Mouse (Mus musculus): Measurements from ENCODE around the gene Clp1. TPM values are rescaled to one million over a fixed set of nuclear protein-coding genes. Genes with fewer than 3 reads are reported as not detected.

The Clp1 gene
- total RNA-seq, 2 experiments from 2014 or later: 6.6 to 10.5 TPM

DNA sequence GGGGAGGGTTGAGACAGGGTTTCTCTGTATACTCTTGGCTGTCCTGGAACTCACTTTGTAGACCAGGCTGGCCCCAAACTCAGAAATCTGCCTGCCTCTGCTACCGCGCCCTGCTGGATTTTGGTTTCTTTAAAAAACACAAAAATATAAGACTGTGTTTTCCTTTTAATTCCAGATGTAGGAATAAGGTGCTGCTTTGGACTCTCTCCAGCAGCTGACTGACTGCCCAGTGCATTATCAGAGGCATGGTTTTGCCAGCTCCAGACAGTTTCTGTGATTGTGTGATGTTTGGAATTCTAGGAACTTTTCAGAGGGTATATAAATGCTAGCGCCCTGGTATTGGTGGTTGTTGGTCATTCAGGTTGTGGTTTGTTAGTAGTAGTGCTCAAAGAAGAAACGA, 9.8 kb downstream of the Clp1 start:
- intact Hi-C loops (cut with DNase I): loop anchor here (5.0 kb wide), 1 partner anchor 80 kb away; the partner anchor contains the start of gene Ube2l6

GRCm38 (mm10) chr2:84716423-84717355, 10.5 kb downstream of the Clp1 start:
- no peak for DNase-seq (ENCODE audit: low spot score in 2 of 2)
- intact Hi-C loops (cut with DNase I): loop anchor here (5.0 kb wide), 1 partner anchor 81 kb away; the partner anchor contains the start of gene Ube2l6

More for the DNA sequence above, 9.8 kb downstream of the Clp1 start:
- no peak for DNase-seq (ENCODE audit: low spot score in 2 of 2)

DNA sequence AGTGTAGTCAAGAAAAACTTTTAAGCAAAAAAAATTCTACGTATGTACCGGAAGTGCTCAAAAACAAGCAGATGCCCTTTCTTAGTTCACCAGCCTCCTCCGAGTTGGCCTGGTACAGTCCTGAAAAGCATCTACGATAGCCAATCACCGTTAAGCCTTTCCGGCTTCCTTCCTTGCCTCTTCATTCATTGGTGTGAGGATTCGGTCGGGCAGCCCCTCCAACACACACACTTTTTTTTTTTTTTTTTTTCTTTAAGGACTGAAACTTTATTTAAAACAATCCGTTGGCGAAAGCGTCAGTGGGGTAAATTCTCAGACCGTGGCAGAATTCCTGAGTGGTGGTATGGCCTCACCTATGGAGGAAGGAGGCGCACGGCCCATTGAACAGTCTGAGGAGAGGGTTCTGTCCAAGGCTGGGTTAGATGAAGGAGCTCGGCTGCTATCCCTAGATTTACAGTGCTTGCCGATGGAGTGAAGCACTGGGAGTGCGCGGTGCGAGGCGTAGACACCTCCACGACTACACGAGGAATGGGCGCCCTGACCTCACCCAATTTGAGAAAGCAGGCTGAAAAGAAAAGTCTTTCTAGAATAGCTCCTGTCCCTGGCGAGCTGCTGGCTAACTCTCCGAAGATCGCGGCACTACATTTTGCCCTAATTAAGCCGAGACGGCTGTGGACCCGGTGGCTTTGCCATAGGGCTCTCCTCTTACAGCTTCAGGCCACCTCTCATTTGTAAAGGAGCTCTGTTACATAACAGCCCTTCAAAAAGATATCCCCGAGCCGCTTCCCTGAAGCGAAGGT, 11.4 kb downstream of the Clp1 start:
- intact Hi-C loops (cut with DNase I): loop anchor here (1.0 to 5.0 kb wide), 2 partner anchors 12 to 82 kb away; partner anchors contain the start of genes Clp1 and Ube2l6
- peak; percentile 77 for DNase-seq (ENCODE audit: low spot score in 2 of 2)

GRCm38 (mm10) chr2:84714811-84715561, 12.2 kb downstream of the Clp1 start, which contains the start of gene Zdhhc5:
TSS of gene Zdhhc5 (minus strand) at chr2:84715180.
- intact Hi-C loops (cut with DNase I): loop anchor here (1.0 to 5.0 kb wide), 3 partner anchors 12 to 82 kb away; partner anchors contain the start of genes Clp1, Gm28635, Med19 and Tmx2
- DNase-seq (ENCODE audit: low spot score in 2 of 2): peak; percentile 98 to 99

- DNase-seq (ENCODE audit: low spot score in 2 of 2): no peak
- intact Hi-C loops (cut with DNase I): loop anchor here (5.0 kb wide), 1 partner anchor 37 kb away; the partner anchor contains the start of genes Gm28635, Med19 and Tmx2
Measured at GRCm38 (mm10) chr2:84714422-84714810, 12.7 kb downstream of the Clp1 start.

DNA sequence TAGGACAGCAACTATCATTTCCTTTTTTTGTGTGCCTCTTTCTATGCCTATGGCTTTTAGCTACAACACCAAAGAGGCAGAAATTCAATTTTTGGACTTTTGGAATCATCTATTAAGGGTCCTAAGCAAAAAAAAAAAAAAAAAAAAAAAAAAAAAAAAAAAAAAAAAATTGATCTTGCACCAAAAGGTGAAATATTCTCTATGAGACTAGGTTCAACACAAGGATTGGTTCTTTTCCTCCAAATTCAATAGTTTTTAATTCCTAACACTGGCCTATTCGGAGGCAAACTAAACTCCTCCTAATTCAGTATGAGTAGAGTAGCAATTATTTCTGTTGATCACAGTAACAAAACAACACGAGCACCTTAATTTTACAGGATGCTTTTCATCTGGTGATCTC, 15.3 kb downstream of the Clp1 start:
- intact Hi-C loops (cut with DNase I): loop anchor here (5.0 kb wide), 1 partner anchor 35 kb away; the partner anchor contains the start of genes Gm28635, Med19 and Tmx2
- DNase-seq (ENCODE audit: low spot score in 2 of 2): no peak

- intact Hi-C loops (cut with DNase I): no loop called here
- DNase-seq (ENCODE audit: low spot score in 2 of 2): no peak
Measured at GRCm38 (mm10) chr2:84707523-84707922, 19.6 kb downstream of the Clp1 start.

DNA sequence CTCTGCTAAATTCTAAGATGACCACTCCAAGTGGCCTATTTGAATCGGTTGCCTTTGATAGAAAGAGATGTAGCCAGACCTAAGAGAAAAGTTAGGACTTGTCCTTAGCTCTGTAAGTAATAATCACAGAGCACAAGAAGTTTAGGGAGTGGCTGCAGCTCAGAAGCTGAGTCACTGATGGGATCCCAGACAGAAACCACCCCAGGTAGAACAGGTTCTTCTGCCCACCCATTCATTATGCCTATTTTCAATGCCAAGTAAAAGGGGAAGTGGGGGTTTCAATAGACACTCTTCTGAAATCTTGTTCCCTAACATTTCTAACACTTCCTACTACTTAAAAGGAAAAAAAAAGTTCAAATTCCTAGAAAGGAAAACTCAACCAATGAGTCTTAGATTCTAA, 21.9 kb downstream of the Clp1 start:
- no peak for DNase-seq (ENCODE audit: low spot score in 2 of 2)
- intact Hi-C loops (cut with DNase I): no loop called here

- intact Hi-C loops (cut with DNase I): no loop called here
- no peak for DNase-seq (ENCODE audit: low spot score in 2 of 2)
Measured at GRCm38 (mm10) chr2:84704329-84704728, 22.8 kb downstream of the Clp1 start.

DNA sequence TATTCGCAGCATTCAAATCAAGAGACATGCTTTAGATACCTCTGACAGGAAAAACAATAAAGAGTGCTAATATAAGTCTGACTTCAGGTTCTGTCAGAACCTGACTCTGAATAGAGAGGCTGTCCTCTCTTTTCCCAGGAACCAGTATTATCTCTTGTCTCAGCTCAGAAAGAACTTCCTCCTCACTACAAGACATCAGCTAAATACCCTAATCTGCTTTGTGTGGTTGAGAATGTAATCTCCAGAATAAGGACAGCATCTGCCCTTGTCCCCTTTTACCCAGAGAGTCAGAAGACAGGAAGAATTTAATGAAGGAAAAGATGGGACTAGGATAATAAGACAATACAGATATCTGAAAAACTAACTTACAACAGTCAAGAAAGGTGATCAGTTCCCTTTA, 23.7 kb downstream of the Clp1 start:
- no peak for DNase-seq (ENCODE audit: low spot score in 2 of 2)
- intact Hi-C loops (cut with DNase I): no loop called here

DNA sequence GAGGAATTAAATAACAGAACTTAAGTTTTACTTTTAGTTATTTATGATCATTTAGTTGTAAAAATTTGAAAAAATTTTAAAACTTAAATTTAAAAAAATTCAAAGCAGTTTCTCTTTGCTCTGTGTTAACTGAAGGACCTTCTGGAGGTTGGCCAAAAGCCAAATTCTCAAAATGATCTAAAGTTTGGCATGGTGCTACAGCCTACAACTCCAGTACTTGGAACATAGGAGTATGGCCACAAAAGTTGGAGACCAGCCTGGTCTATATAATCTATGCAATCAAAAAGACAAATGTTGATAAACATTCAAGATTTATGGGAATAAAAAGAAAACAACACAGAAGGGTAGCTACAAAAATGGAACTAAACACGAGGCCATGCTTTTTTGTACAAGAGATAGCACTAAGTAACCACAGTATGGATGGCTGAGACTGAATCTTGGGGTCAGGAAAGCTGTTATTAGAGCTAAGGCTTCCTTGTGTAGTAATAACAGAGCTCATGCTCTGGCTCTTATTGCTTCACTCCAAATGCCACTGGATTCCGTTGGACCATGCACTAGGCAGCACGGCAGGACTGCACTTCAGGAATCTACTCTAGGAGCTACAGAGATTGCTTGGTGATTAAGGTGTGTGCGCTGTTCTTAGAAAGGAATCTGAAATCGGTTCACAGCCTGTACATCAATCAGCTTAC, 32.0 kb downstream of the Clp1 start:
- DNase-seq (ENCODE audit: low spot score in 2 of 2): no peak
- intact Hi-C loops (cut with DNase I): no loop called here

DNA sequence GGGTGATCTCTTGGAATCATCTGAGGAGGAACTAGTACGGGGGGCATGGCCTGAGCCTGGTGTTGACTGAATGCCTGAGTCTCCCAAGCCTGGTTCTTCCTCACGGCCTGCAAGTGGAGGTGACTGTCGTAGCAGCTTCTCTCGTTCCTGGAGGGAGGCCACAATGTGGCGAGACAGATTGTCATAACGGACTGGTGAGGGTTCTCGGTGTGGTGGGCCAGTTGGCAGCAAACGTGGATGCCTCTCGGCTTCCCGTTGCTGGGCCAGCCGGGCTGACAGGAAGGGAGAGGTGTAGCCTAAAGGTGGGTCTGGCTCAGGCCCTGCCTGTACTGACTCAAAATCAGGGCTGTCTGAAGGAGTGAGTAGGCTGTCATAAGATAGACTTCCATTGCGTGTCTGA, 37.1 kb downstream of the Clp1 start:
- no peak for DNase-seq (ENCODE audit: low spot score in 2 of 2)
- intact Hi-C loops (cut with DNase I): no loop called here

- no peak for DNase-seq (ENCODE audit: low spot score in 2 of 2)
- intact Hi-C loops (cut with DNase I): no loop called here
Measured at GRCm38 (mm10) chr2:84688080-84688844, 38.9 kb downstream of the Clp1 start.

DNA sequence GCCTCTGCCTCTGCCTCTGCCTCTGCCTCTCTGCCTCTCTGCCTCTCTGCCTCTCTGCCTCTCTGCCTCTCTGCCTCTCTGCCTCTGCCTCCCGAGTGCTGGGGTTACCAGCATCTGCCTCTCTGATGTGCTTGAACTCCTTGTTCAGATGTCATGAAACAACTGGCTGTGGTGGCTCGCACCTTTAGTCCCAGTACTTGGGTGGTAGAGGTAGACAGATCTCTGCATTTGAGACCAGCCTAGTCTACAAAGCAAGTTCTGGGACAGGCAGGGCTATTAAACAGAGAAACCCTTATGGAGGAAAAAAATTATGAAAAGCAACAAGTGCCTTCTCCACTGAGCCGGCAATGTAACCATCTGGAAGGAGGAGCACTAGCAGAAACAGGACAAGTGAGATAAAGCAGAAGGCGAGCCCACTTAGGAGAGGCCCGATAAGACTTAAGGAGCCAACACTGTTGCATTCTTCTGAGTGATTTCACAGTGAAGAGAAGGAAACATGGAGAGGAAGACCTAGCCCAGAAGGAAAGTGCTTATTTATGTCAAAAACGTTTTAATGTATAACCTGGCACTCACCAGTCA, 44.5 kb downstream of the Clp1 start:
- DNase-seq (ENCODE audit: low spot score in 2 of 2): no peak
- intact Hi-C loops (cut with DNase I): no loop called here

DNA sequence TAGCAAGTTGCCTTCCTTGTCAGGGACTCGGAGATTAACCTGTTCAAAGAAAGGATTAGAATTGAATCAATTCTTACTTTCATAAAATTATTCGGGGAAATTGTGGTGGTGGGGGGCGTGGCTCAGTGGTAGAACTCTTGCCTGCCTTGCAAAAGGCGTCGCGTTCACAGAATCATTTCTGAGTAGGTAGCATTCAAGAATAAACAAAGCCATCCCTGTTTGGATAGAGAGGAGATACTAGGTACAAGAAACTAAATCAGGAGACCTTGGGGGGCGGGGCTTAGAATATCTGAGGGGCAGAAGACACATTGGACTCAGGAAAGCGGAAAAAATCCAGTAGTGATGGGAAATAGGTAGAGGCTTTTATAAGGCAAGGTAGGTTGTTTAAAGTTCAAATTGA, 48.1 kb downstream of the Clp1 start, which contains the start of gene Tmx2:
TSS of gene Tmx2 (minus strand) at position 125 of the 400 bp plus-strand sequence.
- intact Hi-C loops (cut with DNase I): loop anchor here (5.0 kb wide), 1 partner anchor 33 kb away; no protein-coding TSS in a partner anchor
- no peak for DNase-seq (ENCODE audit: low spot score in 2 of 2)

GRCm38 (mm10) chr2:84677968-84678880, 48.9 kb downstream of the Clp1 start, which contains the start of the genes Gm28635 and Med19:
TSS of gene Gm28635 (minus strand) at chr2:84678041.
TSS of gene Med19 (plus strand) at chr2:84678402.
- peak; percentile 89 to 90 for DNase-seq (ENCODE audit: low spot score in 2 of 2)
- intact Hi-C loops (cut with DNase I): loop anchor here (5.0 kb wide), 1 partner anchor 34 kb away; no protein-coding TSS in a partner anchor

All from left cerebral cortex, postnatal 36 days (tissue).